Mouse (Mus musculus) mouse embryonic stem cell (cell line): ENCODE measurements around the gene Nkiras2.
"Not testable (repeated sequence)": the region's sequence is repeated elsewhere in the genome, so short reads cannot be mapped to it uniquely, and the experiment has no call there.

Experiments used
- in situ Hi-C, 2 experiments: fragments of 300-500 bp; cut with MboI; formaldehyde crosslinking; loops; 1 replicate in 1 of 2; 3 replicates in 1 of 2; pipeline ENCODE4 v1.14.3; 2019 to 2020; ENCODE audit warnings: low sequenced_read_pairs in 2 of 2, low pct_unique_long_range_greater_than_20kb in 1 of 2, mixed read lengths in 1 of 2; ENCODE audit not compliant: unreplicated experiment in 1 of 2

The Nkiras2 gene

GRCm38 (mm10) chr11:100618761-100619484 lies at the start of gene Nkiras2:
Gene Nkiras2 (plus strand): TSS chr11:100619244.
- in situ Hi-C loops, result no loop called here

- in situ Hi-C loops, result loop anchor here in 1 of 2 experiments (5.0 kb wide), 1 partner anchor 128 kb away; no protein-coding TSS in a partner anchor
Observed at GRCm38 (mm10) chr11:100569789-100570188, 49.3 kb upstream of the Nkiras2 start.

- in situ Hi-C loops, result loop anchor here in 1 of 2 experiments (5.0 kb wide), 1 partner anchor 127 kb away; no protein-coding TSS in a partner anchor
Observed at GRCm38 (mm10) chr11:100570430-100571201, 48.4 kb upstream of the Nkiras2 start.

- in situ Hi-C loops, result loop anchor here in 1 of 2 experiments (5.0 kb wide), 1 partner anchor 126 kb away; no protein-coding TSS in a partner anchor
Observed at GRCm38 (mm10) chr11:100571202-100571567, 47.9 kb upstream of the Nkiras2 start.

GRCm38 (mm10) chr11:100574188-100574587 lies 44.9 kb upstream of the Nkiras2 start:
- in situ Hi-C loops, result loop anchor here in 1 of 2 experiments (5.0 kb wide), 1 partner anchor 123 kb away; no protein-coding TSS in a partner anchor

GRCm38 (mm10) chr11:100574708-100575483 lies 44.1 kb upstream of the Nkiras2 start, which contains the start of gene Cnp:
Gene Cnp (plus strand): TSS chr11:100574904.
- in situ Hi-C loops, result loop anchor here in 1 of 2 experiments (5.0 kb wide), 1 partner anchor 122 kb away; no protein-coding TSS in a partner anchor

- in situ Hi-C loops, result no loop called here
Observed at GRCm38 (mm10) chr11:100575484-100575855, 43.6 kb upstream of the Nkiras2 start.

- in situ Hi-C loops, result no loop called here
Observed at GRCm38 (mm10) chr11:100576256-100576655, 42.8 kb upstream of the Nkiras2 start.

GRCm38 (mm10) chr11:100577852-100578599 lies 41.0 kb upstream of the Nkiras2 start:
- in situ Hi-C loops, result no loop called here

- in situ Hi-C loops, result no loop called here
Observed at GRCm38 (mm10) chr11:100579116-100579799, 39.8 kb upstream of the Nkiras2 start.

GRCm38 (mm10) chr11:100580275-100580674 lies 38.8 kb upstream of the Nkiras2 start:
- in situ Hi-C loops, result no loop called here

- in situ Hi-C loops, result no loop called here
Observed at GRCm38 (mm10) chr11:100581756-100582155, 37.3 kb upstream of the Nkiras2 start.

GRCm38 (mm10) chr11:100582413-100582812 lies 36.6 kb upstream of the Nkiras2 start:
- in situ Hi-C loops, result not testable (repeated sequence)

GRCm38 (mm10) chr11:100582836-100583235 lies 36.2 kb upstream of the Nkiras2 start:
- in situ Hi-C loops, result no loop called here

- in situ Hi-C loops, result no loop called here
Observed at GRCm38 (mm10) chr11:100584561-100584961, 34.5 kb upstream of the Nkiras2 start.

- in situ Hi-C loops, result loop anchor here in 1 of 2 experiments (5.0 kb wide), 1 partner anchor 103 kb away; no protein-coding TSS in a partner anchor
Observed at GRCm38 (mm10) chr11:100585148-100585547, 33.9 kb upstream of the Nkiras2 start.

- in situ Hi-C loops, result loop anchor here in 1 of 2 experiments (5.0 kb wide), 1 partner anchor 106 kb away; no protein-coding TSS in a partner anchor
Observed at GRCm38 (mm10) chr11:100588462-100588861, 30.6 kb upstream of the Nkiras2 start.
